Mouse (Mus musculus) heart, embryonic 14.5 days (tissue): Measurements from ENCODE around the gene Fgfr2. TPM values are rescaled to one million over a fixed set of nuclear protein-coding genes. Genes with fewer than 3 reads are reported as not detected.
A peak's percentile ranks its signal among the peaks of the same experiment; 100 is the strongest.

Experiments
- ATAC-seq: fragments of 200-750 bp; cut with Nextera tagmentation; 2 replicates; pipeline ENCODE4 v1.8.0; 2017; ENCODE audit warnings: low read depth, moderate TSS enrichment; ENCODE audit not compliant: insufficient number of reproducible peaks, insufficient read depth, low FRiP score
- H3K27ac ChIP-seq, 2 experiments: fragments of 200-500 bp in 1 of 2; fragments of 300-500 bp in 1 of 2; sonication (generic) in 1 of 2; replicated peaks in 1 of 2; 2 replicates each; pipeline ENCODE4 v1.5.1; 2012 to 2014; ENCODE audit warnings: low read depth in 2 of 2, low read length in 2 of 2, control low read depth in 1 of 2, mild to moderate bottlenecking in 1 of 2, mixed read lengths in 1 of 2; ENCODE audit not compliant: control insufficient read depth in 1 of 2, insufficient read depth in 1 of 2
- H3K27me3 ChIP-seq: fragments of 300-500 bp; sonication (generic); 2 replicates; pipeline ENCODE4 v1.6.1; 2014; ENCODE audit warnings: mild to moderate bottlenecking, low read length, control low read depth; ENCODE audit not compliant: control insufficient read depth, insufficient read depth
- H3K36me3 ChIP-seq: fragments of 300-500 bp; sonication (generic); 2 replicates; pipeline ENCODE4 v1.6.1; 2014; ENCODE audit warnings: mild to moderate bottlenecking, control low read depth, low read length, mixed read lengths; ENCODE audit not compliant: control insufficient read depth, insufficient read depth
- H3K4me1 ChIP-seq, 2 experiments: fragments of 200-500 bp in 1 of 2; fragments of 300-500 bp in 1 of 2; sonication (generic) in 1 of 2; 2 replicates each; pipeline ENCODE4 v1.6.1; 2012 to 2014; ENCODE audit warnings: low read length in 2 of 2, control low read depth in 1 of 2, mixed read lengths in 1 of 2; ENCODE audit not compliant: control insufficient read depth in 2 of 2, insufficient read depth in 2 of 2
- H3K4me2 ChIP-seq: fragments of 300-500 bp; sonication (generic); 2 replicates; pipeline ENCODE4 v1.6.1; 2014; ENCODE audit warnings: mild to moderate bottlenecking, low read length
- H3K4me3 ChIP-seq, 2 experiments: fragments of 200-500 bp in 1 of 2; fragments of 300-500 bp in 1 of 2; sonication (generic) in 1 of 2; 2 replicates each; pipeline ENCODE4 v1.5.1; 2012 to 2014; ENCODE audit warnings: low read length in 2 of 2, mild to moderate bottlenecking in 2 of 2, control low read depth in 1 of 2, low read depth in 1 of 2, moderate library complexity in 1 of 2; ENCODE audit not compliant: control insufficient read depth in 1 of 2, insufficient read depth in 1 of 2
- H3K9ac ChIP-seq: fragments of 300-500 bp; sonication (generic); 2 replicates; pipeline ENCODE4 v1.6.1; 2014; ENCODE audit warnings: mild to moderate bottlenecking, low read length
- H3K9me3 ChIP-seq: fragments of 300-500 bp; sonication (generic); 2 replicates; pipeline ENCODE4 v1.6.1; 2016; ENCODE audit warnings: low read length, control low read depth; ENCODE audit not compliant: control insufficient read depth
- WGBS: fragments of 180-500 bp; shearing (Covaris S2); extraction: QIAGEN DNeasy Blood & Tissue Kit; methylation state at CpG from one replicate; pipeline ENCODE4 v1.1.7; 2014; 5-methylcytosine and 5-hydroxymethylcytosine counted together
- polyA plus RNA-seq: library from polyadenylated mRNA; unstranded; fragments of >200 nt; fragmentation: Nextera tagmentation; extraction: Ambion mirVana; gene quantifications from 2 replicates; pipeline ENCODE4 v1.2.1, GENCODE M21; 2014

Fgfr2 gene
- polyA plus RNA-seq, 1 experiment from 2014 or later, result 22.4 TPM

DNA sequence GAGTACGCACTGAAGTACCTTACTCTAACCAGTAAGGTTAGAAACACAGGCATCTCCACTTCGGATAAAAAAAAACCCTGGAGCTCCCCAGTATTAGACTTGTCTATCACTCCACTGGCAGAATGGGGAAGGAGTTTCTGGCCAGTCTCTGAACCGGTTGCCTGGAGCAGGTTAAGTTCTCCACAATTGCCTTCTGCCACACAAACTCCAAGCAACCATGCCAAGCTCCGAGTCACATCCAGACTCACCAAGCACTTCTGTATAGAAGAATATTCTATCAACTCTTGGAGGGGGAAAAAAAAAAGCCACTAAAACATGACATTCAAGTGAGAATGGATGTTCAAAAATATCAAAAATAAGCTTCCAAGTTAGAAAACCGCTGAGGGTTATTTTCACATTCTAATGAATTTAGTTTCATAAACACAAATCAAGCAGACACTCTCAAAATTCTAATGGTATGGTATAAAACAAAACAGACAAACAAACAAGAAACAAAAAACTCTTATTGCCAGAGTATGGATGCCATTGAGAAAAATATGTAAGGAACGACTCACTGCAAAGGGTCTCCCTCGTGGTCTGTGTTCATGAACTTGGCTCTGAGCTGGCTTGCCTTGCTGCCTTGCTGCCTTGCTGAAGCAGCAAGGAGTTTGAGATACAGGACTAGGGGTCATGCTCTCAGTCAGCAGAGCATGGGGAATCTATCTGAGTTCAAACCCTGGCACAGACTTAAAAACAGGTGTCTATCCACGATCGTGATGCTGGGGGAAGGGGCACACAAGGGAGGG is 28.2 kb downstream of the Fgfr2 start:
- no peak for ATAC-seq
- Histone ChIP-seq H3K9me3 (no peaks in the 10 kb centered on the region), H3K4me2 (no peak overlapping the region), H3K27me3 (no peaks in the 10 kb centered on the region), H3K4me1 (peaks cover 24 to 47% of the 10 kb centered on the region in 2 experiments), H3K4me3 (no peak overlapping the region), H3K36me3 (peaks cover 9% of the 10 kb centered on the region; the same call in 1 of the 2 replicates), H3K27ac (no peak overlapping the region), H3K9ac (no peak overlapping the region)
- whole genome bisulfite sequencing, result 70% methylated on average over 9 of the region's 9 CpGs

DNA sequence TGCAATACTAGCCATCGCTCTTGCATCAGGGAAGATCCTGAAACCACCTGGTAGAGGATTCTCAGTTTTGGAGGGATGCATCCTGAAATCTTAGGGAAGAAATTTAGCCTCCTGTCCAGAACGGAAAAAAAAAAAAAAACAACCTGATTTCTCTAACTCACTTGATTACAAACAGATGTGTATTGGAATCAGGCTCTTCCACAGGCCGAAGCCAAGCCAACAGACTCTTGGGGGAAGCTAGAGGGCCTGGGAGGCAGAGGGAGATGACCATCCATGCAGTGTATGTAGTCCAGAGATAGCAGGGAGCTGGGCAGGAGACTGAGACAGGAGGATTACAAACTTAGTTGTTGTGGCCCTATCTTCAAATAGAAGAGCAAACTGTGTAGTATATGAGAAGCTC is 29.0 kb downstream of the Fgfr2 start:
- Histone ChIP-seq H3K27ac (no peak overlapping the region), H3K4me3 (no peak overlapping the region), H3K4me1 (peaks cover 22 to 46% of the 10 kb centered on the region in 2 experiments), H3K36me3 (peaks cover 9% of the 10 kb centered on the region; the same call in 1 of the 2 replicates), H3K9me3 (no peaks in the 10 kb centered on the region), H3K9ac (no peak overlapping the region), H3K4me2 (no peak overlapping the region), H3K27me3 (no peaks in the 10 kb centered on the region)
- no peak for ATAC-seq
- 79% methylated on average over 3 of the region's 3 CpGs for WGBS

DNA sequence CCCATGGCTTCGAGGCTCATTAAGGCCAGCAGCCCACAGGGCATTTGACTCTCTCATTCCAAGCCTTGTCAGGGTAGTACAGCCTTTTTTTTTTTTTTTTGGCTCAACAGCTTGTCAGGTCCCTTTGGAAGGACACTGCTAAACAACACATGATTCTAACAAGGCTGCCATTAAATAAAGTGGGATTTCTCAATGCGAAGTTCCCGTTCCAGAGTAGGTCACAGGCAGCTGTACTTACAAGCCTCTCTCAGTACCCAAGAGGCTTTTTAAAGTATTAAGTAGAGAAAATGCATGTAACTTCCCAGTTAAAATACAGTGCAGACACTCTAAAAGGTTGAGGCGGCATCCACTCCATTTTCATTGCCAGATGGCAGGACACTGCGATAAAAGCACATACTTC is 29.4 kb downstream of the Fgfr2 start:
- no peaks in the 10 kb centered on the region for H3K9me3 ChIP-seq
- H3K36me3 ChIP-seq, result peaks cover 9% of the 10 kb centered on the region; the same call in 1 of the 2 replicates
- H3K4me2 ChIP-seq, result no peak overlapping the region
- 88% methylated on average over 5 of the region's 5 CpGs for WGBS
- no peak for ATAC-seq
- no peaks in the 10 kb centered on the region for H3K27me3 ChIP-seq
- peaks cover 24 to 46% of the 10 kb centered on the region in 2 experiments for H3K4me1 ChIP-seq
- no peak overlapping the region for H3K27ac ChIP-seq
- no peak overlapping the region for H3K9ac ChIP-seq
- H3K4me3 ChIP-seq, result no peak overlapping the region

DNA sequence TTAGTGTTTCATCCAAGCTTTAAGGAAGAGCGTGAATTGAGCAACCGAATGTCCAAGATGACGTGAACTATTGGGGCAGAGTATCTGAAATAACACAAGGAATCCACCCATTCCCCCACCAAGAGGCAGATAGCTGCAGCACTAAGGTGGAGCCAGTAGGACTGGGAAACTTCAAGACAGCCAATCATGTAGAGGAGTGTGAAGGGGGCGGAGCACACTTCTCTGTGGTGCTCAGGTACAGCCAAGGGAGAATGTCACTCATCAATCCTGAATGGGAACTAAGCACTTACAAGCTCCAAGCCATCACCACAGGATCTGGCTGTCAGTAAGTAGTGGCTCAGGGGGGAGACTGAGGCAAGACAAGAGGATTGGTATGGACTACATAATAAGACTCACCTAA is 32.5 kb downstream of the Fgfr2 start:
- peaks cover 24 to 50% of the 10 kb centered on the region in 2 experiments for H3K4me1 ChIP-seq
- WGBS, result 63% methylated on average over 4 of the region's 4 CpGs
- 0 out of 2 replicates have a peak overlapping the region, but pooled peaks have one; percentile 4 for H3K4me2 ChIP-seq
- peak overlapping the region in 1 of 2 experiments; percentile 59; a peak in 1 of 4 replicates for H3K27ac ChIP-seq
- no peak overlapping the region for H3K9ac ChIP-seq
- H3K9me3 ChIP-seq, result no peaks in the 10 kb centered on the region
- H3K36me3 ChIP-seq, result peaks cover 6% of the 10 kb centered on the region; the same call in 1 of the 2 replicates
- H3K27me3 ChIP-seq, result no peaks in the 10 kb centered on the region
- H3K4me3 ChIP-seq, result no peak overlapping the region
- no peak for ATAC-seq

DNA sequence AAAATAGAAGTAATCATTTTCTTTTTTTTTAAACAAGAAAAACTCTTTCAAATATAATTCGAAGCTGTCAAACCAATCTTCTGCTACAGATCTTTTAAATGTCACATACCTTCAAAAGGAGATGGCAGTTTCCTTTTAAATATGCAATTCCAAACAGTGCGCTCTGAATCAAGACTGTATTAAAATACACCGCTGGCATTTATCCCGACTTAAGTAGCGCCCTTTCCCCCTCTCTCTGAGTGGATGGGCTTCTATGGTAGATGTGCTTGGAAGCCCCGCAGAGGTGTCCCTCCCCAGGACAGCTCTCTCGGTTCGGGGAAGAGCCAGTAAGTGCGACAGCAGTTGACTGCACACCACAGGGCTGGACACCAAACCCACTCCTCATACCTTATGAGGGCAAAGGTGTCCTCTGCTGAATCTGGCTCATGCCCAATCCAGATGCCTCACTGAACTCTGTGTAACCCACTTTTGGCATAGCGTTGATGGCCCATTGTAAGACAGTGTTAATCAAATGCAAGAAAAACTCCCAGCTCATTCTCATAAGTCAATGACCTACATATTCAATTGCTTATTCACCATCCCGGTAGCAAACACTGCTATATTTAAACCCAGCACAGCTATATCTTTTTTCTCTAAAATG is 33.4 kb downstream of the Fgfr2 start:
- Histone ChIP-seq H3K27ac (peak overlapping the region; percentile 25 to 94; a peak in 2 of 4 replicates), H3K36me3 (peaks cover 5% of the 10 kb centered on the region; the same call in 1 of the 2 replicates), H3K9ac (no peak overlapping the region; the same call in 1 of the 2 replicates), H3K9me3 (no peaks in the 10 kb centered on the region), H3K4me2 (no peak overlapping the region), H3K4me1 (peaks cover 22 to 50% of the 10 kb centered on the region in 2 experiments), H3K27me3 (no peaks in the 10 kb centered on the region), H3K4me3 (no peak overlapping the region)
- 65% methylated on average over 11 of the region's 11 CpGs for WGBS
- ATAC-seq, result 0 out of 2 replicates have a peak, but pooled peaks have one; percentile 32

DNA sequence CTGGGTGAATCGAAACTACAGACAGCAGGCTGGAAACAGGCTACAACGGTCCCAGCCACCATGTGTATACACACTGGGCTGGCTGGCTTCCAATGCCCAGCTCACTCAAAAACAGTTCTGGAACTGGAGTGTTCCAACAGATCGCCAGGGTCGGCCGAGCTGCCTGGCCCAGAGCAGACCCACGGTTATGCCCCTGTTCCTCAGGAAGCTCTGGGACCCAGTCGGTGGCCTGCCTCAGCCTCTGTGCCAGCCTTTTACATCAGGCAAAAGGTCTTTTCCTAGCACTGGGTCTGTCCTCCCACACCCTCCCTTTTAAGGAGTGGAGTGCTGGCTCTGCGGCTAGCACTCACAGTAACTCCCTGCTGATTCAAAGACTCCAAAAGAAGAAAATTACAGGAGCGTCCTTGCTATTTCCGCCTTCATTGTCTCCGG is 34.3 kb downstream of the Fgfr2 start:
- Histone ChIP-seq H3K4me2 (peak overlapping the region; percentile 61), H3K36me3 (peaks cover 11% of the 10 kb centered on the region), H3K27ac (peak overlapping the region; percentile 91 to 94), H3K9ac (peak overlapping the region; percentile 65), H3K4me3 (peak overlapping the region; percentile 3 to 24; a peak in 2 of 4 replicates), H3K9me3 (no peaks in the 10 kb centered on the region), H3K4me1 (peaks cover 23 to 50% of the 10 kb centered on the region in 2 experiments), H3K27me3 (no peaks in the 10 kb centered on the region)
- peak; percentile 48 for ATAC-seq
- WGBS, result 12% methylated on average over 11 of the region's 11 CpGs

DNA sequence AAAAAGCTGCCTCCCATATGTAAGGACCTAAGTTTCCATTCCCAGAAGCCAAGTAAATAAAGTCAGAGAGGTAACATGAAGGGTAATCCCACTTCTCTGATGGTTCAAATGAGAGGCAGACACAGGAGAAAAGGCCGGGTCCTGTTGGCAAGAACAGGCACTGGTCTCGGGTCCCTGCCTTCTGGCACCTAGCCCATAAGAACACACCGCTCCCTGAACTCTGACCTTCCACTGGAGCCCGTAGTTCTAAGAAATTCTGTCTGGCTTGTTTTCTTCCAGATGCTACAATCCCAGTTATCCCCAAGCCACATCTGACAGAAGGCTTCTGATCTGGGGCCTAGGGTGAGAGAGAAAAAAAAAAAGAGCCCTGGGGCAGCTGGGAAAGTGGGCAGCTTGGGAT is 34.7 kb downstream of the Fgfr2 start:
- WGBS, result 46% methylated on average over 4 of the region's 4 CpGs
- H3K27me3 ChIP-seq, result no peaks in the 10 kb centered on the region
- peak overlapping the region; percentile 91 to 94 for H3K27ac ChIP-seq
- peak overlapping the region; percentile 61 for H3K4me2 ChIP-seq
- peak overlapping the region; percentile 65 for H3K9ac ChIP-seq
- no peaks in the 10 kb centered on the region for H3K9me3 ChIP-seq
- peak overlapping the region in 1 of 2 experiments; percentile 24; a peak in 1 of 4 replicates for H3K4me3 ChIP-seq
- no peak for ATAC-seq
- H3K36me3 ChIP-seq, result peaks cover 13% of the 10 kb centered on the region
- peaks cover 23 to 50% of the 10 kb centered on the region in 2 experiments for H3K4me1 ChIP-seq
